Mouse (Mus musculus) heart, adult 2 months (tissue): ENCODE data around the gene Gk5.

ENCODE experiments used
- CTCF ChIP-seq: fragments of 200-600 bp; IDR thresholded peaks from 2 replicates; pipeline ENCODE4 v1.8.1; 2022; ENCODE audit warnings: antibody characterized with exemption, mild to moderate bottlenecking, moderate library complexity
- POLR2A ChIP-seq: fragments of 200-500 bp; IDR thresholded peaks from 2 replicates; pipeline ENCODE4 v1.6.1; 2011; ENCODE audit warnings: mild to moderate bottlenecking, low read depth, low read length, control low read depth; ENCODE audit not compliant: insufficient read depth

- no peak for TF ChIP-seq CTCF
- TF ChIP-seq POLR2A: no peak
Measured at GRCm38 (mm10) chr9:96186701-96187100, 67.5 kb downstream of the Gk5 start.
